Mouse (Mus musculus): ENCODE results near the gene Slc43a2. TPM values are rescaled to one million over a fixed set of nuclear protein-coding genes. Genes with fewer than 3 reads are reported as not detected.

Slc43a2 gene
- polyA plus RNA-seq (2012; ENCODE audit: low replicate concordance) = 63.1 and 118 TPM in 2 replicates

DNA sequence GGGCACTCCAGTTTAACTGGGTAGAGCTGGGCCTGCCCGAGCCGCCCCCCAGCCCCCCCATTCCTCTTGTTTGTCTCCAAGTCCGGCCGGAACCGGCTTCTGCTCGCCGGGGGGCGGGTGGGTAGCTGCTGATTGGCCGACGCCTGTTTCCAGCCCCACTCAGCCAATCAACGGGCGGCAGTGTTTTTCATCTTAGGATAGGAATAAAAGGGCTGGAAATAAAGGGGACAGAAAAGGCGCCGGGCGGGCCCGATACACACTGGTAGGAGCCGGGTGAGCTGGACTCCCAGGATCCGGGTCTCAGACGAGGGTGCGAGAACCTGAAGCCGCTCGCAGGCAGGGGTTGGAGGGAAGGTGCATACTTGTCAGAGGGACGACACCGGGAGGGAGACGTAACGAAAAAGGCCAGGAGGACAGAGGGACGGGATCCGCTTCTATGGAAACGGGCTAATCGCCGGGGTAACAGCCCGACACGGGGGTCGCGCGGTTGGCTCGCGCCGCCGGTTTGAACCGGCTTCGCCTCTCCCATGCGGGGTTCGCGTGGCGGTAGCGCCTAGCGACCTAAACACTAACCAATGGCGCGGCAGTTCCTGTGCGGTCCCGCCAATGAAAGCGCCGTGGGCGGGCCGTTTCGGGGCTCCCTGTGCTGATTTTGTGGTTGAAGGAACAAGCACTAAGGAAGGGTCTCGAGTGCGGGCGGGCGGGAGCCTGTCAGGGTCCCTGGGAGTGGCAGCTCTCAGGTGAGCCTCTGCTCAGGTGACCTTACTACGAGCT is at the start of gene Slc43a2:
Slc43a2 (plus strand) TSS at position 226 of the 774 bp plus-strand sequence.

DNA sequence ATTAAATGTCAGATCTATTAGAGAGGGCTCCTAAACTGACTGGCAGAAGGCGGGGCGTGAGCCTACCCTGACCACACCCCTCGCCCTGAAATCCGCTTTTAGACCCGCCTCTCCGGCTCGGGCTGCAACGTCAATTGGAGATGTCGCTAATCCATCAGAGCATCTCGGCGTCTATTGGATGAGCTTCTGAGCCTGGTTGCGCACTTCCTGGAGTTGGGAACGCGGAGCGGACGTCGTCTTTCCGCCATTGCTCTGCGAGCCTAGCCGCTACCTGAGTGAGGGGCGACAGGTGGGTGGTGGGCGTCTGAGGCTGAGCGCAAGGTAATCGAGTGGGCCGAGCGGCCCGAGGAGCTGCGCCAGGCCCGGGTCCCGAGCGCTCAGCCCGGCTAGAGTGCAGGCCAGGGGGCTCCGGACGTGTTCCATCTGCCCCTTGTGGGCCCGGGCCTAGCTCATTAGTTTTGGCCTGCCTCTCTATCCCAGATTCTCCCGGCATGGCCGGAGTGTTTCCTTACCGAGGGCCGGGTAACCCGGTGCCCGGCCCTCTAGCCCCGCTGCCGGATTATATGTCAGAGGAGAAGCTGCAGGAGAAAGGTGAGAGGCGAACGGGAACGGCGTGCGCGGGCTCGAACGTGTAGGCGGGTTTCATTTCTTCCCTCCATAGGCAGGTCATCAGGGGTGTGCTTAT is 44.8 kb upstream of the Slc43a2 start, which contains the start of gene Prpf8:
Prpf8 (plus strand) TSS at position 216 of the 685 bp plus-strand sequence.

DNA sequence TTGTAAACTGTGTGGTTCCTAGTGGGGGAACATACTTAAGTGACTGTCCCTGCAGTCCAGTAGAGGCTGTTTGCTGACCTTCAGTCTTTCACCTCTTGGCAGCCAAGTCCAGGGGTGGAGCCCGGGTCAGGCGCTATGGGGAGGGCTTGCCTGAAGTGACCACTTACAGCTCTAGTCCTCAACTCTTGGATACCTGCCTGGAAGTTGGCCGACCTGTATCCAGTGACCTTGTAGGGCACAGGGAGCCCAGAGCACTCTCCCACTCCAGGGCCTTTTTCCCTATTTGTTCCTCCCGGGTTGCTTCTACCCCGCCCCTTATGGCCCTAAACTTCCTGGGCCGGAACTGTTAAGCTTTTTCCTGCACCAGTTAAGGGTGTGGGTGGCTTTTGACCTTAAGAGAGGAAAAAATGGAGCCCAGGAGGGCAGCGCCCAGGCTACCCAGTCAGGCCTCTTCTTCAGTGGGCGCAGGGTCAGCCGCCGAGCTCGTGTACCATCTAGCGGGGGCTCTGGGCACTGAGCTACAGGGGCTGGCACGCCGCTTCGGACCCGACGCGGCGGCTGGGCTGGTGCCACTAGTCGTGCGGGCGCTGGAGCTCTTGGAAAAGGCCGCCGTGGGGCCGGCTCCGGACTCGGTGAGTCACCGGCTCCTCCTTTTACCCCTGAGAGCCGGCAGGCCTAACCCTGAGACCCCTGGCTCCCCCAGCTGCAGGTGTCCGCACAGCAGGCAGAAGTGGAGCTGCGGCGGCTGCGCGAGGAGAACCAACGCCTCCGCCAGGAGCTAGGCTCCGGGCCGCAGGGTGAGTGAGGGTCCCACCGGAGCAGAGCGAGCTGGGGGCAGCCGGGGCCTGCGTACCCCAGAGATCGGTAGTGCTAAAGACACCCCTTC is 21.5 kb upstream of the Slc43a2 start, which contains the start of gene Rilp:
Rilp (plus strand) TSS at position 354 of the 886 bp plus-strand sequence.

DNA sequence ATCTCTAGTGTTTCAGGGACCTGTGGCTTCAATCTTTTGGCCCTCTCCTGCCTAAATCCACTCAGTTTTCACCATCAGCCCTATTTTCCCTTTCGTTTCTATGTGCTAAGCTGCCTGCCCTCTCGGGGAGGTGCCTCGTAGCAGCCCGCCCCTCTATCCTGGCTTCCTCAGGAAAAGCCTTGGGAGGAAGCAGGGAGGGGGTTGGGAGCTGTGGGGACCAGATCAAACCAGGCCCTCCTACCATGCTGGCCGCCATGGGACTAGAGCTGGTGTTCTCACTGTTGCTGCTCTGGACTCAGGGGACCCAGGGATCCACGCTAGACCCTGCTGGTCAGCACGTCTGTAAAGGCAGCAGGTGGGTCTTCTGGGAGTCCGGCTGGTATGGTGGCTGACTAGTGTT is 18.2 kb upstream of the Slc43a2 start, which contains the start of gene Scarf1:
Scarf1 (plus strand) TSS at position 205 of the 400 bp plus-strand sequence.

DNA sequence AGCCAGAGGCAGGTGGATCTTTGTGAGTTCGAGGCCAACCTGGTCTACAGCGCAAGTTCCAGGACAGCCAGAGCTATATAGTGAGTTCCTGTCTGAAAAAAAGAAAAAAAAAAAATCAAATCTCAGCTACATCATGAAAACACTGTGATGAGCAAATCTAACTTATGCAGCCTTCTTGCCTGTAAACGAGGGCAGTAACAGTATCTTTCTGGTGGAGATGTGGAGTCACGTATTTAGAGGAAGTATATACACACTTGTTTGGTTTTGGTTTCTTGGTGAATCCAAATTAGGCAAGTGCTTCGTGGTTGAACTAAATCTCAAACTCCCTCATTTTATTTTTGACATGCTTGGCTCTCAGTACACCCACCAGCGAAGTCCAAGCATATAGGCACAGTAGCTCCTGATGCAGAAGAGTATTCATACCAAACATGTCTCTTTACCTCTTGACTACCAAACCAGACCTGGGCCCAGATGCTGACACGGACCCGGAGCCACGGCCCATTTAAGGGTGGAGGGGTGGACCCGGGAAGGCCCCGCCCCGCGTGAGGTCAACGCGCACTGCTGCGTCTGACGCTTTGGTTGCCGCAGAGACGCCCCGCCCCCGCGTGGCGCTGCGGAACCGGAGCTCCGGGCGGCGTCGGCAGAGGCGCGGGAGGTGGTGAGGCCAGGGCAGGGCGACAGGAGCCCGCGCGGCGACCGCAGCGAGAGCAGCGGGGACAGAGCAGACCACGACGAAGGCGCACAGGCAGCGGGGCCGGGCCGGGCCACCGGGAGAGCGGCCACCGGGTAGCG is 56.2 kb downstream of the Slc43a2 start, which contains the start of gene Pitpna:
Pitpna (plus strand) TSS at position 605 of the 792 bp plus-strand sequence.

Other genes with a start within 250 kb of the Slc43a2 start
- gene Rpa1, start 183.4 kb upstream of the Slc43a2 start, polyA plus RNA-seq (2012; ENCODE audit: low replicate concordance) = 37.8 and 66.8 TPM in 2 replicates
- 1.7 and 1.8 TPM in 2 replicates for gene Smyd4, start 183.3 kb upstream of the Slc43a2 start, polyA plus RNA-seq (2012; ENCODE audit: low replicate concordance)
- 1.9 and 3.1 TPM in 2 replicates for gene Serpinf1, start 109.0 kb upstream of the Slc43a2 start, polyA plus RNA-seq (2012; ENCODE audit: low replicate concordance)
- gene Serpinf2, start 92.1 kb upstream of the Slc43a2 start, polyA plus RNA-seq (2012; ENCODE audit: low replicate concordance) = 0.07 TPM in 1 of 2 replicates, not detected in the other
- gene Wdr81, start 77.0 kb upstream of the Slc43a2 start, polyA plus RNA-seq (2012; ENCODE audit: low replicate concordance) = 47.7 and 48.9 TPM in 2 replicates
- gene Tlcd2, start 70.0 kb upstream of the Slc43a2 start, polyA plus RNA-seq (2012; ENCODE audit: low replicate concordance) = 4.7 and 6.8 TPM in 2 replicates
- gene Prpf8, start 44.9 kb upstream of the Slc43a2 start, polyA plus RNA-seq (2012; ENCODE audit: low replicate concordance) = 35.6 and 48.5 TPM in 2 replicates
- gene Rilp, start 21.6 kb upstream of the Slc43a2 start, polyA plus RNA-seq (2012; ENCODE audit: low replicate concordance) = 0.62 and 1.0 TPM in 2 replicates
- gene Scarf1, start 18.2 kb upstream of the Slc43a2 start, polyA plus RNA-seq (2012; ENCODE audit: low replicate concordance) = 0.47 and 1.5 TPM in 2 replicates
- 51.6 and 123 TPM in 2 replicates for gene Pitpna, start 56.4 kb downstream of the Slc43a2 start, polyA plus RNA-seq (2012; ENCODE audit: low replicate concordance)
- 23.2 and 144 TPM in 2 replicates for gene Inpp5k, start 99.3 kb downstream of the Slc43a2 start, polyA plus RNA-seq (2012; ENCODE audit: low replicate concordance)
- 119 and 191 TPM in 2 replicates for gene Myo1c, start 118.8 kb downstream of the Slc43a2 start, polyA plus RNA-seq (2012; ENCODE audit: low replicate concordance)
- gene Crk, start 147.6 kb downstream of the Slc43a2 start, polyA plus RNA-seq (2012; ENCODE audit: low replicate concordance) = 122 and 250 TPM in 2 replicates
- gene Ywhae, start 201.2 kb downstream of the Slc43a2 start, polyA plus RNA-seq (2012; ENCODE audit: low replicate concordance) = 107 and 139 TPM in 2 replicates

All from hematopoietic multipotent progenitor cell, adult 10-12 weeks (in vitro differentiated cells).